Mouse (Mus musculus) Muller cell, postnatal 12 days (primary cell): Measurements from ENCODE around the gene Hist1h4m.
"Not testable (repeated sequence)": the region's sequence is repeated elsewhere in the genome, so short reads cannot be mapped to it uniquely, and the experiment has no call there.

ENCODE experiments used
- DNase-seq: peaks from one replicate; pipeline ENCODE4 v3.0.0-alpha.2; 2015; ENCODE audit errors: inconsistent ontology term

The Hist1h4m gene

GRCm38 (mm10) chr13:21811074-21811473 lies 472 bp upstream of the Hist1h4m start:
- DNase-seq, result not testable (repeated sequence)

DNA sequence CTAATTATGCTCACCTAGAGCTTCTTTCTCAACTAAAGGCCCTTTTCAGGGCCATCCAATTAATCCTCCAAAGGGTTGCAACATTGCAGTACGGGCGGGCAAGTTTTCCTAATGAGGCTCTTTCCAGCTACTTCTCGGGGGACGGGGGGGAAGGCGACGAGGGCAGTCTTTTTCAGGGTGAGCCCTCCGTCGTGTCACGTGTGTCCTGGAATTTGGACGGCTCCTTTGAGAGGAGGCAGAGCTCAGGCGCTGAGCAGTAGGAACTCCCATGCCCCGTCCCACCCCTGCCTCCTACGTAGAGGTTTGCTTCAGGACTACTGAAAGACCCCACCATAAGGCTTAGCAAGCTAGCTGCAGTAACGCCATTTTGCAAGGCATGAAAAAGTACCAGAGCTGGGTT lies 546 bp downstream of the Hist1h4m start:
- not testable (repeated sequence) for DNase-seq

DNA sequence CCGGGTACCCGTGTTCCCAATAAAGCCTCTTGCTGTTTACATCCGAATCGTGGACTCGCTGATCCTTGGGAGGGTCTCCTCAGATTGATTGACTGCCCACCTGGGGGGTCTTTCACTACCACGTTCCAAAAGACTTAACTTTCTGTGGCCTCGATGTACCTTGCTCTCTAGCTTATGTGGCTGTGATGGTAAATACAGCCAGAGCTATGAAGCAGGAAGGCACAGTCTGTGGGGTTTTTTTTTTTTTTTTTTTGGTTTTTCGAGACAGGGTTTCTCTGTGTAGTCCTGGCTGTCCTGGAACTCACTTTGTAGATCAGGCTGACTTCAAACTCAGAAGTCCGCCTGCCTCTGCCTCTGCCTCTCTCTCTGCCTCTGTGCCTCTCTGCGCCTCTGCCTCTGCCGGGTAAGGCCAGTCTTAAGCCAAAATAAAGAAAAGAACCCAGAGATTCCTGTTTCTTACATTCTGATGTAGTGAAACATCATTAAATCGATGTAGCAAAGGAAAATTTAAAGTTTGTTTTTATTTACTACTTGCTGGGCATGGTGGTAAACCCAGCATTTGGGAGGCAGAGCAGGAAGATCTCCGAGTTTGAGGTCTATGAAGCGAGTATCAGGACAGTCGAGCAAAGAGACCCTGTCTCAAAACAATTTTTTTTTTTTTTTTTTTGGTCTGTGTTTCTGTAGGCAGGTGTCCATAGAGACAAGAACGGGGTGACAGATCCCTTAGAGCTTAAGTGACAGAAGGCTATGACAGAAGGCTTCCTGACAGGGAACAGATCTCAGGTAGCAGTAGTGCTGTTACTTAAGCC lies 8.7 kb downstream of the Hist1h4m start:
- not testable (repeated sequence) for DNase-seq

GRCm38 (mm10) chr13:21828511-21828910 lies 17.0 kb downstream of the Hist1h4m start:
- no peak for DNase-seq

DNA sequence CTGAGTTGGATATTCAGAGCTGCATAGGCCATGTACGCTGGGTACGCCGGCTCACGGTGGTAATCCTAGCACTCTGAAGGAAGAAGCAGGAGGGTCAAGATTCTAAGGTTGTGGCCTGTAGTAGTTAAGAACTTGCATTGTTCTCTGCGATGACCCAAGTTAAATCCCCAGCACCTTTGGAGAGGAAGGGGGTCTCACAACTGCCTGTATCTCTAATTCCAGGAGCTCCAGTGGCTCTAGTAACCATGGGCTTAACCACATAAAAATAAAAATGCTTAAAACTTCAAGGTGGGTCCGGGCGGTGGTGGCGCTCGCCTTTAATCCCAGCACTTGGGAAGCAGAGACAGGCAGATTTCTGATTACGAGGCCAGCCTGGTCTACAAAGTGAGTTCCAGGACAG lies 18.8 kb downstream of the Hist1h4m start:
- DNase-seq, result no peak

- DNase-seq, result not testable (repeated sequence)
Measured at GRCm38 (mm10) chr13:21831418-21832394, 20.2 kb downstream of the Hist1h4m start, which contains the start of gene Hist1h4n. TSS of gene Hist1h4n (minus strand) at chr13:21832196.

GRCm38 (mm10) chr13:21833461-21833860 lies 21.9 kb downstream of the Hist1h4m start, which contains the start of the genes Hist1h2ap and Hist1h2br:
TSS of gene Hist1h2ap (minus strand) at chr13:21833507.
TSS of gene Hist1h2br (plus strand) at chr13:21833743.
- DNase-seq, result not testable (repeated sequence)

DNA sequence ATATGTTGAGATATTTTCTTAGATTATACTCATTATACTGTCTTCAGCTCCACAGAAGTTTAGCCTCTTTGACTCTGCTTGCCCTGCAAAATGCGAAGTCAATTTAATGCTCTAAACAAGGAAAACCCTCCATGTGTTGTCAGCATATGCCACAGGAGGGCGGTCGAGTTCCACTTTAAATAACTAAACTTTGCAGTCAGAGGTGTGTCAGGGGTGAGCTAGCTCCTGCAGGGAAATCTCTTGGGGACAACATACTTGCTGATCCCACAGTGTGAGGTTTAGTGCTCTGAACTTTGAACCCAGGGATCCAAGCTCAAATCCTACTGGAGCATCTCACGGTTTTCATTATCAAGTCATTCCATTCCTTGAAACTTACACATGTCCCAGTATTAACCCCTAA lies 29.0 kb downstream of the Hist1h4m start:
- not testable (repeated sequence) for DNase-seq

DNA sequence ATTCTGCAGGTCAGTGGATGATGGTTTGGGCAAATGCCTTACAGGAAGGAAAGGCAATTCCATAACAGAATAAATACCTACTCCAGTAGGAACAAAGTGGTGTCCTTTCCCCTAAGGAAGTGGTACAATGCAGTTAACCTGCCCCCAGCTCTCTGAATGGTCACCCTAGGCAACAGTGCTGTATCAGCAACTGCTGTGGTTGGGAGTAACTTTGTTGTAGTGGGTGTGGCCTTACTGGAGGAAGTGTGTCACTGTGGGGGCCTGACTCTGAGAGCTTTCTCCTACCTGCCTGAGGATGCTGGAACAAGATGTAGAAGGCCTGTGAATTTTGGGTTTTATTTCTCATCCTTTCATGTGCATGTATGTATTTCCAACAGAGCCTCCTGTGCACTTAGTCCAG lies 34.8 kb downstream of the Hist1h4m start:
- DNase-seq, result not testable (repeated sequence)

GRCm38 (mm10) chr13:21847883-21848282 lies 36.3 kb downstream of the Hist1h4m start:
- peak; percentile 33 for DNase-seq

DNA sequence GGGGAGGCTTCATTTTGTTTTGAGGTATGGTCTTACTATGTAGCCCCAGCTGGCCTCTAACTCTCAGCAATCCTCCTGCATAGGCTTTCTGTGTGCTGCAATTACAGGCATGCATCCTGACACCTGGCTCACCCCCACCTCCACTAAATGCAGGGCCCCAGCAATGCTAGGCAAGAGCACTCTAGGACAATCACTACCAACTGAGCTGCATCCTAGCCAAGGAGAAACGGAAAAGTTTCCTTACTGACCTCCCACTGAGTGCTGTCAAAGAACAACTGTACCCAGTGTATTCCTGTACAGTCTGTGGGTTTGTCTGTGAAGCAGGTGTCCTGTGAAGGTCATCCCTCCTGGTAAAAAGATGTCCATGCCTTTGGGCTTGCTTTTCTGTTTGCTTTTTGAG lies 39.1 kb downstream of the Hist1h4m start:
- not testable (repeated sequence) for DNase-seq

DNA sequence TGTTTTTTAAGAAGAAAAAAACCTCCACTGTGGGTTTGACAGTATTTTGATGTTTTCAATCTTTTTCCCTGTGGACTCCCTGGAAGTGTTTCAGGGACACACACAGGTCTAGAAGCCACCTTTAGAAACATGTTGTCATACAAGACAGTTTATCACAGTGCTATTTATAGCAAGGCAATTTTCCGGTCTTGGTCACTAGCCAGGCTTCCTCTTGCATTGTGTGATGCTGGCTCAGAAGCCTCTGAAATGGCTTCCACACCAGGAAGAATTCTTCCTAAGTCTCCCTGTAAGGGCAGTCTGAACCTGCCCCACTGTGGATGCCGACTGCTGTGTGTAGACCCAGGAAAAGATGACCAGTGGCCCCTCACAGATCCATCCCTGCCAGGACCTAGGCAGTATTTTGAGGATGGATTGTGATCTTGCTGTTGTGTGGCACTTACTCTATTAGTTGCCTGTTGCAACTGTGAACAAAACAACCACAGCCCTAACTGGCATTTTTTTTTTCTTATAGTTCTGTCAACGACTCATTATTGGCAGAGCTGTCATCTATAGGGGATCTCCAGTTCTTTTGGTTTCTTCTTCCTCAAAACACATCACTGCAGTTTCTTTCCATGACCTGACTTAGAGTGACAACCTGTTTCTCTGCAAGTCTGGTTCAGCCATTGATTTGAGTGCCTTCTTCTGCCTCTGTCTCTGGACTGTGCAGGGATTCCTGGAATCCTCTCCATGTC lies 40.8 kb downstream of the Hist1h4m start:
- peak; percentile 16 for DNase-seq

DNA sequence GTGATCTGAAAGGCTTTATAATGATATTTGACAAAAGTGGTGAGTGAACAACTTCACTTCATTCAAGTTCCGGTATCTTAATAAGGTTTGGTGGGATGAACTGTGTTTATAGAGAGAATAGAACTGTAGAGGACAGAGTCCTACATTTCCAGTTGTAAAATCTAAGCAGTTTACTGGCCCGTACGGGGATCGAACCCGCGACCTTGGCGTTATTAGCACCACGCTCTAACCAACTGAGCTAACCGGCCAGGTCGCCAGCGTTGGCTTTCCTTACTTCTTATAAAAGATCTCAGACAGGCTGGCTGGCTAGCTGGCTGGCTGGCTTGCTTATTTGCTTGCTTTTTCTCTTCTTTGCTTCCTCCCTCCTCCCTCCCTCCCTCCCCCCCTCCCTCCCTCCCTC lies 43.6 kb downstream of the Hist1h4m start:
- peak; percentile 77 for DNase-seq

GRCm38 (mm10) chr13:21855698-21856162 lies 44.2 kb downstream of the Hist1h4m start:
- peak; percentile 75 for DNase-seq

DNA sequence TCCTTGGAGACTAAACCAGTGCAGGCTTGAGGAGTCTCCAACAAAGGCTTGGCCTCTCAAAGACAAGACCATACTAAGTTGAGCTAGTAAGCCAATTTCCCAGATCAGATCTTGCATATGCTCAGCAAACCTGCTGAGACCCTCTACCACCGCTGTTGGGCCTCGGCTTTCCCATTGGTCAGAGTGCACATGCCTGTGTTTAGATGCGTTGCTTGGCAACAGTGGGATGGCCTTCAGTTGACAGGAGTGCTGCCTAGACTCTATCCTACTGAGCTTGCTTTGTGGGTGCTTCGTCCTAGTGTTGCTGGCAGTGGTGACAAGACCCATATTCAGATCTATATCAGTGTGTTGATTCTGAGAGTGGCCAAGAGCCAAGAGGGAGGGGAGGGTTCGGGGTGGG lies 50.1 kb downstream of the Hist1h4m start:
- DNase-seq, result no peak
